ENCODE assay signal across 8 mouse cellular contexts in genomic region chr10:121504973-121505911, GRCm38 (mm10). TPM values are rescaled to one million over a fixed set of nuclear protein-coding genes. Genes with fewer than 3 reads are reported as not detected.
DNase-seq lines count a peak whose midpoint lies in the region; ATAC-seq lines count a peak whose summit lies in the region.

No protein-coding gene starts in this region.

- H3K4me1 ChIP-seq in embryonic facial prominence, embryonic 12.5 days: peaks cover 33% of the 10 kb centered on the region
- peaks cover 32% of the 10 kb centered on the region for H3K4me1 ChIP-seq in intestine, embryonic 15.5 days (replicated peaks)

- ATAC-seq in embryonic facial prominence, embryonic 12.5 days (ENCODE audit: insufficient number of reproducible peaks, insufficient read depth, low FRiP score, low TSS enrichment): peak; percentile 30; the same call in 1 of the 2 replicates
- ATAC-seq in intestine, embryonic 15.5 days: peak; percentile 72
- peak; percentile 54 for ATAC-seq in megakaryocyte progenitor cell, adult 5-6 weeks (replicated peaks; ENCODE audit: poor library complexity)

- DNase-seq in adrenal gland, postnatal 25 days: peak; percentile 74
- peak; percentile 83 for DNase-seq in gonadal fat pad, adult 2 months (ENCODE audit: low read depth)
- DNase-seq in left cerebral cortex, postnatal 25 days (ENCODE audit: low spot score in 2 of 2): peak; percentile 75 to 82
- DNase-seq in right cerebral cortex, postnatal 25 days: peak; percentile 73
- peak; percentile 50 to 73 for DNase-seq in urinary bladder, postnatal 36 days (ENCODE audit: low spot score in 2 of 2)

- 22% methylated on average over 35 of the region's 35 CpGs for WGBS in embryonic facial prominence, embryonic 12.5 days
- 20% methylated on average over 35 of the region's 35 CpGs for WGBS in intestine, embryonic 15.5 days

- H3K4me3 ChIP-seq in embryonic facial prominence, embryonic 12.5 days: peak overlapping the region; percentile 26
- H3K4me3 ChIP-seq in intestine, embryonic 15.5 days (replicated peaks): peak overlapping the region; percentile 40

- peak overlapping the region; percentile 43 for H3K4me2 ChIP-seq in embryonic facial prominence, embryonic 12.5 days (replicated peaks)
- peak overlapping the region; percentile 66 for H3K4me2 ChIP-seq in intestine, embryonic 15.5 days (replicated peaks)

- H3K9me3 ChIP-seq in embryonic facial prominence, embryonic 12.5 days: no peaks in the 10 kb centered on the region
- no peaks in the 10 kb centered on the region for H3K9me3 ChIP-seq in intestine, embryonic 15.5 days

- intact Hi-C loops in left cerebral cortex, postnatal 25 days (cut with DNase I): loop anchor here (5.0 kb wide), 2 partner anchors 33 to 78 kb away; no protein-coding TSS in a partner anchor

- H3K27ac ChIP-seq in embryonic facial prominence, embryonic 12.5 days: peak overlapping the region; percentile 82
- peak overlapping the region; percentile 76 for H3K27ac ChIP-seq in intestine, embryonic 15.5 days

- H3K9ac ChIP-seq in embryonic facial prominence, embryonic 12.5 days: no peak overlapping the region; the same call in 1 of the 2 replicates
- H3K9ac ChIP-seq in intestine, embryonic 15.5 days: peak overlapping the region; percentile 42

- no peaks in the 10 kb centered on the region for H3K36me3 ChIP-seq in embryonic facial prominence, embryonic 12.5 days
- H3K36me3 ChIP-seq in intestine, embryonic 15.5 days: no peaks in the 10 kb centered on the region

- H3K27me3 ChIP-seq in embryonic facial prominence, embryonic 12.5 days: no peaks in the 10 kb centered on the region
- no peaks in the 10 kb centered on the region for H3K27me3 ChIP-seq in intestine, embryonic 15.5 days (replicated peaks)

RNA-seq across cellular contexts. Expression of gene Rassf3, which starts 29.1 kb away (rescaled TPM):
- 33.3 and 36.8 TPM in 2 replicates for total RNA-seq in adrenal gland, postnatal 25 days (2021)
- polyA plus RNA-seq in embryonic facial prominence, embryonic 12.5 days (2016; fragmentation: Nextera tagmentation; extraction: Ambion mirVana): 23.1 and 24.7 TPM in 2 replicates
- polyA plus RNA-seq in gonadal fat pad, adult 2 months (2012; rRNA removed): 33.3 and 37.5 TPM in 2 replicates
- 23.5 and 26.0 TPM in 2 replicates for polyA plus RNA-seq in intestine, embryonic 15.5 days (2015; fragmentation: Nextera tagmentation; extraction: Ambion mirVana)
- total RNA-seq in left cerebral cortex, postnatal 25 days (2021): 10 to 100 TPM; 30.4 to 37.3 TPM
- 23.3 and 24.7 TPM in 2 replicates for total RNA-seq in megakaryocyte progenitor cell, adult 5-6 weeks (2015)
- total RNA-seq in megakaryocyte progenitor cell, adult 5-6 weeks (2017): 18.2 and 20.0 TPM in 2 replicates

Comparison
In these comparisons a context has a peak if more than half of its experiments do, and no peak if none do; other contexts are left out.
1. Peak in every context shown above with its lines: DNase-seq, ATAC-seq, H3K4me3 ChIP-seq and H3K27ac ChIP-seq.